Mouse (Mus musculus): ENCODE results near the gene Rab3il1. TPM values are rescaled to one million over a fixed set of nuclear protein-coding genes. Genes with fewer than 3 reads are reported as not detected.

Rab3il1 gene
- total RNA-seq, 1 experiment: 4.0 TPM

DNA sequence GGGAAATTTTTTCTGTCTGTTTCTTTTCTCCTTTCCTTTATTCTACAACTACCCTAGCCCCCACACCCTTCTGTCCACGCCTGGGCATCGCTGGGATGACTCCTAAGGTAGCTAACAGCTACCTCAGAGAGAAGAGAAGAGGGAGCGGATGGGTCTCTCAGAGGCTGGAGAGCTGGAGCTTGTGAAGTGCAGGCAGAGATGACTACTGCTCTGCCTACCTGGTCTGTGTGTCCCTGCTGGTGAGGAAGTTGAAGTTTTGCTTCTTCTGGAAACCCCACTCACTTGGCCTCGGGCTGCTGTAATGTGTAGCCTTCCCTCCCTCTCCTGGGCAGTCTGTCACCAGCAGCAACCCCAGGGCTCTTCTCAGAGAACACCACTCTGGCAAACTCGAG lies 46.7 kb upstream of the Rab3il1 start:
- DNase-seq (ENCODE audit: low read depth, low spot score): no peak
- TF ChIP-seq CHD2 (IDR thresholded peaks at IDR 0.05; ENCODE audit: low read depth, low read length): no peak
- no peak for TF ChIP-seq ZC3H11A (IDR thresholded peaks at IDR 0.05; ENCODE audit: borderline replicate concordance, low read depth, low read length)
- no peak for TF ChIP-seq HCFC1 (IDR thresholded peaks at IDR 0.05; ENCODE audit: borderline replicate concordance, insufficient read depth, low read length)
- Histone ChIP-seq H3K9me3 (ENCODE audit: control insufficient read depth, insufficient read depth, low read depth, low read length) (no peaks in the 10 kb centered on the region), H3K9ac (ENCODE audit: insufficient read depth, low read depth, low read length, poor library complexity, severe bottlenecking) (no peak overlapping the region), H3K4me1 (ENCODE audit: control insufficient read depth in 2 of 2, insufficient read depth in 2 of 2, low read length in 2 of 2, poor library complexity in 1 of 2) (no peaks in the 10 kb centered on the region), H3K36me3 (ENCODE audit: control insufficient read depth, insufficient read depth, low read length, poor library complexity, severe bottlenecking) (no peaks in the 10 kb centered on the region), H3K4me3 (ENCODE audit: insufficient read depth in 1 of 2, low read depth in 1 of 2, low read length in 2 of 2, poor library complexity in 1 of 2, severe bottlenecking in 1 of 2) (no peak overlapping the region), H3K27ac (ENCODE audit: insufficient read depth, low read depth, low read length, poor library complexity, severe bottlenecking) (no peak overlapping the region)
- in situ Hi-C loops (cut with MboI; ENCODE audit: low sequenced_read_pairs in 2 of 2, unreplicated experiment in 2 of 2): no loop called here

DNA sequence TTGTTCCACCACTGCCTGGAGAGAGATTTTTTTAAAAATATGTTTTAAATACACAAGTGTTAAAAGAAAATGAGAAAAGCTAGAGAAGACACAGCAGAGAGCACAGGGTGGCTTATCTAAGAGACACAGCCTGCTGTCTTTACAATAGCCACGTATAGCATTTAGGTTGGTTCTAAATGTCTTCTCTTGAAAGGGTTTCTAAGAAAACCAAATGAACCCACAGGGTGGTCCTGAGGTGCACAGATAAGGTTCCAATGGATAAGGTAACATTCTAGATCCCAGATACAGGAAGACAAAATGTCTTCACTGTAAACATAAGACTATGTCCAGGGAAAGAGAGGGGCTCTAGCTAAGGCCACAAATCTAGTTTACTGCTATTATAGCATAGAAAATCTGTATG lies 46.0 kb upstream of the Rab3il1 start:
- H3K4me3 ChIP-seq (ENCODE audit: insufficient read depth in 1 of 2, low read depth in 1 of 2, low read length in 2 of 2, poor library complexity in 1 of 2, severe bottlenecking in 1 of 2): no peak overlapping the region
- H3K9me3 ChIP-seq (ENCODE audit: control insufficient read depth, insufficient read depth, low read depth, low read length): no peaks in the 10 kb centered on the region
- no peaks in the 10 kb centered on the region for H3K4me1 ChIP-seq (ENCODE audit: control insufficient read depth in 2 of 2, insufficient read depth in 2 of 2, low read length in 2 of 2, poor library complexity in 1 of 2)
- in situ Hi-C loops (cut with MboI; ENCODE audit: low sequenced_read_pairs in 2 of 2, unreplicated experiment in 2 of 2): no loop called here
- H3K9ac ChIP-seq (ENCODE audit: insufficient read depth, low read depth, low read length, poor library complexity, severe bottlenecking): no peak overlapping the region
- TF ChIP-seq CHD2 (IDR thresholded peaks at IDR 0.05; ENCODE audit: low read depth, low read length) (no peak), ZC3H11A (IDR thresholded peaks at IDR 0.05; ENCODE audit: borderline replicate concordance, low read depth, low read length) (no peak), HCFC1 (IDR thresholded peaks at IDR 0.05; ENCODE audit: borderline replicate concordance, insufficient read depth, low read length) (no peak), MAFK (IDR thresholded peaks at IDR 0.05; ENCODE audit: insufficient read depth, low read depth, low read length) (no peak), ZNF384 (IDR thresholded peaks at IDR 0.05; ENCODE audit: low read depth, low read length) (no peak)
- no peak overlapping the region for H3K27ac ChIP-seq (ENCODE audit: insufficient read depth, low read depth, low read length, poor library complexity, severe bottlenecking)
- DNase-seq (ENCODE audit: low read depth, low spot score): no peak
- H3K36me3 ChIP-seq (ENCODE audit: control insufficient read depth, insufficient read depth, low read length, poor library complexity, severe bottlenecking): no peaks in the 10 kb centered on the region

GRCm38 (mm10) chr19:9956624-9957388 lies 44.7 kb upstream of the Rab3il1 start:
- TF ChIP-seq ZC3H11A (IDR thresholded peaks at IDR 0.05; ENCODE audit: borderline replicate concordance, low read depth, low read length) (no peak), HCFC1 (IDR thresholded peaks at IDR 0.05; ENCODE audit: borderline replicate concordance, insufficient read depth, low read length) (no peak), CHD2 (IDR thresholded peaks at IDR 0.05; ENCODE audit: low read depth, low read length) (no peak), MAFK (IDR thresholded peaks at IDR 0.05; ENCODE audit: insufficient read depth, low read depth, low read length) (no peak), ZNF384 (IDR thresholded peaks at IDR 0.05; ENCODE audit: low read depth, low read length) (no peak)
- no peaks in the 10 kb centered on the region for H3K36me3 ChIP-seq (ENCODE audit: control insufficient read depth, insufficient read depth, low read length, poor library complexity, severe bottlenecking)
- H3K9me3 ChIP-seq (ENCODE audit: control insufficient read depth, insufficient read depth, low read depth, low read length): no peaks in the 10 kb centered on the region
- no peaks in the 10 kb centered on the region for H3K4me1 ChIP-seq (ENCODE audit: control insufficient read depth in 2 of 2, insufficient read depth in 2 of 2, low read length in 2 of 2, poor library complexity in 1 of 2)
- H3K4me3 ChIP-seq (ENCODE audit: insufficient read depth in 1 of 2, low read depth in 1 of 2, low read length in 2 of 2, poor library complexity in 1 of 2, severe bottlenecking in 1 of 2): no peak overlapping the region
- no peak overlapping the region for H3K9ac ChIP-seq (ENCODE audit: insufficient read depth, low read depth, low read length, poor library complexity, severe bottlenecking)
- in situ Hi-C loops (cut with MboI; ENCODE audit: low sequenced_read_pairs in 2 of 2, unreplicated experiment in 2 of 2): no loop called here
- no peak for DNase-seq (ENCODE audit: low read depth, low spot score)
- H3K27ac ChIP-seq (ENCODE audit: insufficient read depth, low read depth, low read length, poor library complexity, severe bottlenecking): no peak overlapping the region

GRCm38 (mm10) chr19:9957965-9958364 lies 43.5 kb upstream of the Rab3il1 start:
- no peak overlapping the region for H3K4me3 ChIP-seq (ENCODE audit: insufficient read depth in 1 of 2, low read depth in 1 of 2, low read length in 2 of 2, poor library complexity in 1 of 2, severe bottlenecking in 1 of 2)

More at GRCm38 (mm10) chr19:9957965-9958364, 43.5 kb upstream of the Rab3il1 start:
- no peak overlapping the region for H3K27ac ChIP-seq (ENCODE audit: insufficient read depth, low read depth, low read length, poor library complexity, severe bottlenecking)
- in situ Hi-C loops (cut with MboI; ENCODE audit: low sequenced_read_pairs in 2 of 2, unreplicated experiment in 2 of 2): no loop called here
- H3K9me3 ChIP-seq (ENCODE audit: control insufficient read depth, insufficient read depth, low read depth, low read length): no peaks in the 10 kb centered on the region
- no peaks in the 10 kb centered on the region for H3K36me3 ChIP-seq (ENCODE audit: control insufficient read depth, insufficient read depth, low read length, poor library complexity, severe bottlenecking)
- DNase-seq (ENCODE audit: low read depth, low spot score): no peak
- H3K9ac ChIP-seq (ENCODE audit: insufficient read depth, low read depth, low read length, poor library complexity, severe bottlenecking): no peak overlapping the region
- TF ChIP-seq HCFC1 (IDR thresholded peaks at IDR 0.05; ENCODE audit: borderline replicate concordance, insufficient read depth, low read length) (no peak), ZC3H11A (IDR thresholded peaks at IDR 0.05; ENCODE audit: borderline replicate concordance, low read depth, low read length) (no peak), CHD2 (IDR thresholded peaks at IDR 0.05; ENCODE audit: low read depth, low read length) (no peak), ZNF384 (IDR thresholded peaks at IDR 0.05; ENCODE audit: low read depth, low read length) (no peak), MAFK (IDR thresholded peaks at IDR 0.05; ENCODE audit: insufficient read depth, low read depth, low read length) (no peak)
- H3K4me1 ChIP-seq (ENCODE audit: control insufficient read depth in 2 of 2, insufficient read depth in 2 of 2, low read length in 2 of 2, poor library complexity in 1 of 2): no peaks in the 10 kb centered on the region
